Mouse (Mus musculus): Measurements from ENCODE around the gene Atp5d. TPM values are rescaled to one million over a fixed set of nuclear protein-coding genes. Genes with fewer than 3 reads are reported as not detected.

Gene Atp5d
- total RNA-seq (2017), result 34.4 and 38.6 TPM in 2 replicates

- ATAC-seq (ENCODE audit: extremely low read depth, insufficient number of reproducible peaks, low FRiP score, poor library complexity, severe bottlenecking), result no peak
Measured at GRCm38 (mm10) chr10:80138553-80139438, at the start of gene Atp5d. Gene Atp5d (plus strand): TSS chr10:80138632.

DNA sequence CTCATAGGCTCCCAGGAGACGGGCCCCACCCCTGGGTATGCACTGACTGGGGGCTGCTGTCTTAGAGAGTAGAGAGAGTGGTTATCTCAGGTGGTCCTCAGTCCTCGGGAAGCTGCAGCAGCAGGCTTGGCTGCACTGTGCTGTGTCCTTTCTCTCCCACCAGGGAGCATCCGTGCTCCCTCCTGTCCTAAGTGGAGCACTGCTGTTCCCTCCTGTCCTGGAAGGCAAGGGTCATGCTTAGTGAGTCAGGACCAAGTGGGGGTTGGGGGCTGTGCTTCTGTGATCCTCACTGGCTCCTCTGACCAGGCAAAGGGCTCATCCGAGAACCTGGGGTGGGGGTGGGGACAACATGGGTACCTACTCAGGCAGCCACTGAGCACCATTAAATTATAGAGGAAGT is 49.3 kb upstream of the Atp5d start:
- ATAC-seq (ENCODE audit: extremely low read depth, insufficient number of reproducible peaks, low FRiP score, poor library complexity, severe bottlenecking), result no peak

DNA sequence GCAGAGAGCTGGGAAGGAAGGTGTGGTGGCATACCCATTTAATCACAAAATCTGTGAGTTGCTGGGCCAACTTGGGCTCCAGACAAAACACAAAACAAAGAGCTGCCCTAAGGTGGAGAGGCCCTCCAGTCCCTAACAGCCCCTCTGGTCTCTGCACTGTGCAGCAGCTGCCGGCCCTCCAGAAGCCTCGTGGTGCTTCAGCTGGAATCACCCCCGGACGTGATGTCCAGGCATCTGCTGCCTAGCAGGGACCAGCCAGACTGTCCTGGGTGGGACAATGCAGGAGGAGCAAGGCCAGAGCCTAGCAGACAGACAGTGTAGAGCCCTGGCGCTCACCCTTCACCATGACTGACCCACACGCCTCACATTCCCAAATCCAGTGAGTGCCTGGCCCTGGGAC is 46.9 kb upstream of the Atp5d start:
- no peak for ATAC-seq (ENCODE audit: extremely low read depth, insufficient number of reproducible peaks, low FRiP score, poor library complexity, severe bottlenecking)

GRCm38 (mm10) chr10:80092690-80093089 is 45.7 kb upstream of the Atp5d start:
- ATAC-seq (ENCODE audit: extremely low read depth, insufficient number of reproducible peaks, low FRiP score, poor library complexity, severe bottlenecking), result no peak

- no peak for ATAC-seq (ENCODE audit: extremely low read depth, insufficient number of reproducible peaks, low FRiP score, poor library complexity, severe bottlenecking)
Measured at GRCm38 (mm10) chr10:80094085-80094484, 44.3 kb upstream of the Atp5d start.

DNA sequence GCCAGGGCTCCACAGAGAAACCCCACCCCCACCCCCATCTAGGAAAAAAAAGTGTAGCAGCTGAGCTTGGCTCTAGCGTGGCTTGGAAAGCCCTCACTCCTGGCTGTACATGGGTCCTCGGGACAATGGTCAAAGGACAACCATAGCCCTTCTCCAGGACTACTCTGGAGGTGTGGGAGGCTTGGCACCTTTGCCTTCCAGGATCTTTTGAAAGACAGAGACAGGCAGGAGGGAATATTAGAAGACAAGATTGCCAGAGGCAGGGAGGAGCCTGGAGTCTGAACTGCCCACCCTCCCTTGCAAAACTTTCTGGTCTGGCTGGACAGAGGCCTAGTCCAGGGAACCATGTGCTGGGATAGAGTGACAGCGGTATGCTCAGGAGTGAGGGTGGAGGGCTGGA is 43.7 kb upstream of the Atp5d start:
- no peak for ATAC-seq (ENCODE audit: extremely low read depth, insufficient number of reproducible peaks, low FRiP score, poor library complexity, severe bottlenecking)

- ATAC-seq (ENCODE audit: extremely low read depth, insufficient number of reproducible peaks, low FRiP score, poor library complexity, severe bottlenecking), result no peak
Measured at GRCm38 (mm10) chr10:80095547-80095946, 42.9 kb upstream of the Atp5d start.

DNA sequence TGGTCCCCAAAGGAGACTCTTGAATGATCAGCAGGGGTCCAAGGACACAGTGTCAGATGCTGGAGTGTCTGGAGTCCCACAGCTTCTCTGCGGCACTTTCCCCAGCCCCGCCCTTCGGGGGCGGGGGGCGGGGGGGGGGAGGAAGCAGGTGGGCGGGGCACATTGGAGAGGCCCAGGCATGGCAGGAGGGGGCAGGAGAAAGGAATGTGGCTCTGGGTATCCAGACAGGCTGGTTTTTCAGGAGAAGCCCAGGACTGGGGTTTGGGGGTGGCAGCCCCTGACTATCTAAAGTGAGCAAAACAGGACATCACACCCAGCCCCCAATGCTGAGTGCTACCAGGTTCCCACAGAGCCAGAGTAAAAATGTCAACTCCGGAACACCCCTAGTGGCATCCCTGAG is 41.2 kb upstream of the Atp5d start:
- ATAC-seq (ENCODE audit: extremely low read depth, insufficient number of reproducible peaks, low FRiP score, poor library complexity, severe bottlenecking), result no peak

DNA sequence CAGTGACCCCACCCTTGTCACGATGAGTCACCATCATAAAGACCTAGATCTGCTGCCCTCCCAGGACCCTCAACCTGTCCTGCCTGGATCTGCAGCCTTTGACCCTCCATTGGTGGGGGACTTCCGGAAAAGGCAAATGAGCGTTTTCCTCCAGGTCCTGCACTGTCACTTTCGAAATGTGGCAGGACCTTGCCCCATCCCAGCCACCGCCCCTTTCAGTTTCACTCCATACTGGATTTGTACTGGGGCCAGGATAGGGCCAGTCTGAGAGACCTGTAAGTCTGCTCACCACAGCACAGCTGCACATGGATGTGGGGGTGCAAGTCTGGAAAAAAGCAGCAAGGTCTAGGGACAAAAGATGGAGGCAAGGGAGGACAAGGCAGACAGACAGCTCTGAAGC is 39.8 kb upstream of the Atp5d start:
- no peak for ATAC-seq (ENCODE audit: extremely low read depth, insufficient number of reproducible peaks, low FRiP score, poor library complexity, severe bottlenecking)

DNA sequence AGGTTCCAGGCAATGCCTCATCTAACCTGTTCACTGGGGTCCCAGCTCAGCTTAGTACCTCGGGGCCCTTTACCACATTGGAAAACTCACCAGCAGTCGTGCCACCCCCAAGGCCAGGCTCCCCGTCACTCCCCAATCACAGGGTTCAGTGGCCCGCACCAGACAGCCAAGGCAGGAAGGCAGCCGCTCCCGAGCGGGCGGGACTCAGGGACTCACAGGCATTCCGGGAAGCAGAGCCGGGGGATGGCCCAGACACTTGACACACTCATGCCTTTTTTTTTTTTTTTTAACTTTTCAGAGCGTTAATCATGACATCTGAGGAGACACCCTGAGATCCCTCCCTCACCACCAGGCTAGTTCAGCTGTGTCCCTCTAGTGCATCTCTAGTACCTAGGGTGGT is 37.5 kb upstream of the Atp5d start:
- ATAC-seq (ENCODE audit: extremely low read depth, insufficient number of reproducible peaks, low FRiP score, poor library complexity, severe bottlenecking), result no peak

DNA sequence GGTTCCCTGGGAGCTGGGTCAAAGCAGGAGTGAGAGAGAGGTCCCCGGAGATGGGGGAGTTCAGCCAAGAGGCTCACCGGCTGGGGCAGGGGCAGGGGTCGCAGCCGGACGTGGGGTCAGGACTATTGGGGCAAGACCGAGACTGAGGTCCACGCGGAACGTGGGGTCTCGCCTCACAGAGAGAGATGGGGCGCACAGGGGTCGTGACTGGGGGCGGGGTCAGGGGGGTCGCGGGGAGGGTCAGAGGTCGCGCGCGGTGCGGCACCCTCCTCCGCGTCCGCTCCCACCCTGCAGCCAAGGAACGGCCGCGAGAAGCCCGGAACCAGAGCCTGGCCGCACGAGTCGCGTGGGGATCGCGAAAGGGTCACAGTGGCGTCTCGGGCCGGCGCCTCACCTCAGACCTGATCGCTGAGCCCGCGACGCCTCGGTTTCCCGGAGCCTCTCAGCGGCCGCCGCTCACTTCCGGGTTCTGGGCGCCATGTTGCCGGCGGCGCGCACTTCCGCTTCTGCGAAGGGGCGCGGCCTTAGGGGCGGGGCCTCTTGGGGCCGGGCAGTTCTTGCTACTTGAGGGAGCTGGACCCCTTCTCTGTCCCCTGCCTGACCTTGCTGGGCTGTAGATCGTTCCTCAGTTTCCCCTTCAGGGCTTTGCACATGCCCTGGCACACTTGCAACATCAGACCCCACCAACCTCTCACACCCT is 36.1 kb upstream of the Atp5d start:
- peak; percentile 74 for ATAC-seq (ENCODE audit: extremely low read depth, insufficient number of reproducible peaks, low FRiP score, poor library complexity, severe bottlenecking)

GRCm38 (mm10) chr10:80103032-80103431 is 35.4 kb upstream of the Atp5d start:
- ATAC-seq (ENCODE audit: extremely low read depth, insufficient number of reproducible peaks, low FRiP score, poor library complexity, severe bottlenecking), result no peak

DNA sequence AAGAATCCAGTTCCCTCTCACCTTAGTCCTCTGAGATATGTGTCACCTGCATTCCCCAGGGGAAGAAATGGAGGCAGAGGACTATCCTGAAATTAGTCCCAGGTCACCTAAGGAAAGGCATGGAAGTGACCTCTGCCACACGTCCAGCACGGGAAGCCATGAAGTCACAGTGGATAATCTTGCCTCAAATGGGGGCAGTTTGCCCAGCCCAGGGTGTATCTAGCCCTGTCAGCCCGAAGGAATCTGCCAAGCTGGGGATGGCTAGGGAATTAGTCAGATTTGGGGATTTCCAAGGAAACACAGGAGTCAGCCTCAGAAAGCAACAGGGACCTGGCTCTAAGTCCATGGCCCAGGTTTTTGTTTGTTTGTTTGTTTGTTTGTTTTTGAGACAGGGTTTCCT is 34.3 kb upstream of the Atp5d start:
- no peak for ATAC-seq (ENCODE audit: extremely low read depth, insufficient number of reproducible peaks, low FRiP score, poor library complexity, severe bottlenecking)

DNA sequence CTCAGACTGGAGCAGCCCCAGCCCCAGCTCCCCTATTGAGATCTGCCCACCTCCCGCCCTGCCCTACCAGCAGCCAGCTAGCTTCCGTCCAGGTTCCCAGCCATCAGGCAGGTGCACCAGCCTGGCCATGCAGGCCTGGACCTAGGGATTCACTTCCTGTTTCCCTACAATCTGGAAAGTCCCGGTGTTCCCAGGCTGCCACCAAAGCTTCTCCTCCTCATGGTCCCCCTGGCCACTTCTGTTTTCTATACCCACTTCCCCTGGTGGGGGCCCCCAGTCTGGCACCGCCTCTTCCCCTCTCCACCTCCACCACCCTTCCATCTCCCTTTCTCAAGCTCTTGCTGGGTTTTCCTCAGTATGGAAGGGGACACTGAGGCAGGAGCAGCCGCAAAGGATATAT is 33.0 kb upstream of the Atp5d start, which contains the start of gene Sbno2:
Gene Sbno2, minus strand, starts transcription at position 112 of the 400 bp plus-strand sequence.
- ATAC-seq (ENCODE audit: extremely low read depth, insufficient number of reproducible peaks, low FRiP score, poor library complexity, severe bottlenecking), result peak; percentile 41

GRCm38 (mm10) chr10:80105926-80106325 is 32.5 kb upstream of the Atp5d start:
- ATAC-seq (ENCODE audit: extremely low read depth, insufficient number of reproducible peaks, low FRiP score, poor library complexity, severe bottlenecking), result no peak

DNA sequence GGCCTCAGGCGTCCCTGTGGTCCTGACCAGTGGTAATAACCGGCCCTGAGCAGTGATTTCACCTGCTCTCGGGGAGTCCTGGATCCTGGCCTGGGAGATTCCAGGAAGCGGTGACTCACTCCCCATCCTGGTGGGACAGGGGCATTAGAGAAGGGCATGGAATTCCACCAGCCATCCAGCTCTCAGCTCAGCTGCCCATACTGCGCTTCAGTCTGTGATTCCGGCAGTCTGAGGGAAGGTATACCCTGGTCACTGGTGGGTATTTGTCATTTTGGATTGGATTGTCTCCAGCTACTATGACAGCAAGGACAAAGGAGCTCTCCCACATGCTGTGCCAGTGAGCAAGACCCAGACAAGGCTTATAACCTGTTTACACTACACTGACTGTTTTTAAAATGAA is 30.8 kb upstream of the Atp5d start:
- no peak for ATAC-seq (ENCODE audit: extremely low read depth, insufficient number of reproducible peaks, low FRiP score, poor library complexity, severe bottlenecking)

- peak; percentile 35; the same call in 1 of the 2 replicates for ATAC-seq (ENCODE audit: extremely low read depth, insufficient number of reproducible peaks, low FRiP score, poor library complexity, severe bottlenecking)
Measured at GRCm38 (mm10) chr10:80114341-80115284, 23.8 kb upstream of the Atp5d start.

GRCm38 (mm10) chr10:80115290-80115943 is 23.0 kb upstream of the Atp5d start, which contains the start of gene Stk11:
Gene Stk11 (plus strand): TSS chr10:80115803.
- peak; percentile 88 for ATAC-seq (ENCODE audit: extremely low read depth, insufficient number of reproducible peaks, low FRiP score, poor library complexity, severe bottlenecking)

- ATAC-seq (ENCODE audit: extremely low read depth, insufficient number of reproducible peaks, low FRiP score, poor library complexity, severe bottlenecking), result no peak
Measured at GRCm38 (mm10) chr10:80115944-80116335, 22.5 kb upstream of the Atp5d start.
